Mouse (Mus musculus) brown adipose tissue, adult 24 weeks (tissue): ENCODE measurements around the gene Nodal. TPM values are rescaled to one million over a fixed set of nuclear protein-coding genes. Genes with fewer than 3 reads are reported as not detected.

Experiments
- H3K27ac ChIP-seq: fragments of 200-500 bp; replicated peaks from 2 replicates; pipeline ENCODE4 v1.5.1; 2012; ENCODE audit warnings: low read depth, mild to moderate bottlenecking, low read length
- H3K4me1 ChIP-seq: fragments of 200-500 bp; 2 replicates; pipeline ENCODE4 v1.6.1; 2012; ENCODE audit warnings: low read length, mixed read lengths; ENCODE audit not compliant: control insufficient read depth, insufficient read depth, insufficient read length
- H3K4me3 ChIP-seq: fragments of 200-500 bp; 2 replicates; pipeline ENCODE4 v1.5.1; 2012; ENCODE audit warnings: low read depth, mild to moderate bottlenecking, low read length, moderate library complexity; ENCODE audit not compliant: insufficient read depth
- polyA plus RNA-seq: library from polyadenylated mRNA; stranded (reverse); fragments of >200 nt; gene quantifications from 2 replicates; pipeline ENCODE4 v1.2.4, GENCODE M21; 2012; ENCODE audit not compliant: missing spikeins, insufficient read depth, insufficient read length

Nodal gene
- polyA plus RNA-seq, 1 experiment = not detected

GRCm38 (mm10) chr10:61383715-61384047 is 34.1 kb upstream of the Nodal start:
- Histone ChIP-seq H3K4me1 (peaks cover 12% of the 10 kb centered on the region), H3K27ac (peak overlapping the region; percentile 9), H3K4me3 (peak overlapping the region; percentile 94)

- Histone ChIP-seq H3K27ac (no peak overlapping the region), H3K4me3 (no peak overlapping the region), H3K4me1 (peaks cover 3% of the 10 kb centered on the region; the same call in 1 of the 2 replicates)
Observed at GRCm38 (mm10) chr10:61385174-61385573, 32.6 kb upstream of the Nodal start.

- no peaks in the 10 kb centered on the region for H3K4me1 ChIP-seq
- H3K27ac ChIP-seq = no peak overlapping the region
- H3K4me3 ChIP-seq = no peak overlapping the region
Observed at GRCm38 (mm10) chr10:61386284-61386683, 31.5 kb upstream of the Nodal start.

- no peak overlapping the region for H3K4me3 ChIP-seq
- no peak overlapping the region for H3K27ac ChIP-seq
- H3K4me1 ChIP-seq = peaks cover 4% of the 10 kb centered on the region; the same call in 1 of the 2 replicates
Observed at GRCm38 (mm10) chr10:61389020-61389419, 28.8 kb upstream of the Nodal start.

GRCm38 (mm10) chr10:61390148-61390547 is 27.6 kb upstream of the Nodal start:
- H3K4me1 ChIP-seq = peaks cover 7% of the 10 kb centered on the region; the same call in 1 of the 2 replicates
- no peak overlapping the region for H3K27ac ChIP-seq
- no peak overlapping the region for H3K4me3 ChIP-seq

- Histone ChIP-seq H3K4me1 (peaks cover 7% of the 10 kb centered on the region; the same call in 1 of the 2 replicates), H3K27ac (no peak overlapping the region)
Observed at GRCm38 (mm10) chr10:61392584-61392983, 25.2 kb upstream of the Nodal start.

GRCm38 (mm10) chr10:61394476-61395136 is 23.2 kb upstream of the Nodal start:
- H3K27ac ChIP-seq = no peak overlapping the region
- peaks cover 7% of the 10 kb centered on the region; the same call in 1 of the 2 replicates for H3K4me1 ChIP-seq
- no peak overlapping the region for H3K4me3 ChIP-seq

More at GRCm38 (mm10) chr10:61392584-61392983, 25.2 kb upstream of the Nodal start:
- no peak overlapping the region for H3K4me3 ChIP-seq

- no peak overlapping the region for H3K4me3 ChIP-seq
- H3K4me1 ChIP-seq = peaks cover 9% of the 10 kb centered on the region; the same call in 1 of the 2 replicates
- no peak overlapping the region for H3K27ac ChIP-seq
Observed at GRCm38 (mm10) chr10:61398125-61398524, 19.6 kb upstream of the Nodal start.

- H3K4me3 ChIP-seq = no peak overlapping the region
- H3K27ac ChIP-seq = no peak overlapping the region
- H3K4me1 ChIP-seq = 0 out of 2 replicates have a peak, but pooled peaks cover 5% of the 10 kb centered on the region
Observed at GRCm38 (mm10) chr10:61399156-61399734, 18.5 kb upstream of the Nodal start.

GRCm38 (mm10) chr10:61400407-61400806 is 17.4 kb upstream of the Nodal start:
- Histone ChIP-seq H3K4me1 (0 out of 2 replicates have a peak, but pooled peaks cover 2% of the 10 kb centered on the region), H3K27ac (no peak overlapping the region), H3K4me3 (no peak overlapping the region)

- H3K4me3 ChIP-seq = no peak overlapping the region
- H3K27ac ChIP-seq = peak overlapping the region; percentile 98
- 0 out of 2 replicates have a peak, but pooled peaks cover 2% of the 10 kb centered on the region for H3K4me1 ChIP-seq
Observed at GRCm38 (mm10) chr10:61402480-61402879, 15.3 kb upstream of the Nodal start.

- H3K4me1 ChIP-seq = peaks cover 2% of the 10 kb centered on the region; the same call in 1 of the 2 replicates
- H3K4me3 ChIP-seq = no peak overlapping the region
- peak overlapping the region; percentile 98 for H3K27ac ChIP-seq
Observed at GRCm38 (mm10) chr10:61402911-61403310, 14.9 kb upstream of the Nodal start.

- peaks cover 5% of the 10 kb centered on the region; the same call in 1 of the 2 replicates for H3K4me1 ChIP-seq
- H3K4me3 ChIP-seq = no peak overlapping the region
- H3K27ac ChIP-seq = no peak overlapping the region
Observed at GRCm38 (mm10) chr10:61405958-61406357, 11.8 kb upstream of the Nodal start.

GRCm38 (mm10) chr10:61409776-61410175 is 8.0 kb upstream of the Nodal start:
- Histone ChIP-seq H3K4me3 (no peak overlapping the region), H3K4me1 (peaks cover 3% of the 10 kb centered on the region; the same call in 1 of the 2 replicates)

GRCm38 (mm10) chr10:61410193-61410592 is 7.6 kb upstream of the Nodal start:
- Histone ChIP-seq H3K4me3 (no peak overlapping the region), H3K27ac (no peak overlapping the region), H3K4me1 (peaks cover 3% of the 10 kb centered on the region; the same call in 1 of the 2 replicates)

More at GRCm38 (mm10) chr10:61409776-61410175, 8.0 kb upstream of the Nodal start:
- H3K27ac ChIP-seq = no peak overlapping the region
